Mouse (Mus musculus) layer of hippocampus, adult 2 months (tissue): Measurements from ENCODE around the gene Slc32a1. TPM values are rescaled to one million over a fixed set of nuclear protein-coding genes. Genes with fewer than 3 reads are reported as not detected.

Source experiments
- DNase-seq, 2 experiments: peaks; one replicate each; pipeline ENCODE4 v3.0.0; 2022; ENCODE audit warnings: low spot score in 2 of 2
- H3K27ac ChIP-seq: fragments of 200-600 bp; 2 replicates; pipeline ENCODE4 v1.8.1; 2022
- H3K4me3 ChIP-seq: fragments of 200-600 bp; 2 replicates; pipeline ENCODE4 v1.8.1; 2022; ENCODE audit warnings: mild to moderate bottlenecking
- CTCF ChIP-seq: fragments of 200-600 bp; conservative IDR thresholded peaks from 2 replicates; pipeline ENCODE4 v1.8.1; 2022; ENCODE audit warnings: antibody characterized with exemption, mild to moderate bottlenecking, moderate library complexity
- total RNA-seq, 2 experiments: library from RNA; stranded (reverse); gene quantifications; 2 replicates each; pipeline ENCODE4 v1.2.3; 2021

Slc32a1 gene
- total RNA-seq, 2 experiments from 2014 or later = 63.9 to 65.4 TPM

DNA sequence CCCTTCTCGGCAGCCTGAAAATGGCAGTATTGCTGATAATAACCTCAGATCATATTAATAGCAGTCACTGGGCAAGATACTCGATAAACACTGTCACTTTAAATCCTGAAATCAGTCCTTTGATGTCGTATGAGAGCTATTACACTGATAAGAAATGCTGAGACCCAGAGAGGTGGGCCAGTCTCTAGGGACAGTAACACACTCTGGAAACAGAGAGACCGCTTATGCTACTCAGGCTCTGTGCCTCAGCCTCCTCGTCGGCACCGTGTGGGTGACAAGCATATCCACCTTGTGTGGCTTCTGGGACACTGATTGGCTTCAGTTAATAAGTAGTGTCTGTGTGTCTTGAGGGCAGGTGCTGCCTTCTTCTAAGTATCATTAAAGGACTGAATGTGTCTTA is 15.0 kb upstream of the Slc32a1 start:
- no peak for TF ChIP-seq CTCF
- H3K27ac ChIP-seq = no peak overlapping the region
- DNase-seq = no peak
- H3K4me3 ChIP-seq = no peak overlapping the region

DNA sequence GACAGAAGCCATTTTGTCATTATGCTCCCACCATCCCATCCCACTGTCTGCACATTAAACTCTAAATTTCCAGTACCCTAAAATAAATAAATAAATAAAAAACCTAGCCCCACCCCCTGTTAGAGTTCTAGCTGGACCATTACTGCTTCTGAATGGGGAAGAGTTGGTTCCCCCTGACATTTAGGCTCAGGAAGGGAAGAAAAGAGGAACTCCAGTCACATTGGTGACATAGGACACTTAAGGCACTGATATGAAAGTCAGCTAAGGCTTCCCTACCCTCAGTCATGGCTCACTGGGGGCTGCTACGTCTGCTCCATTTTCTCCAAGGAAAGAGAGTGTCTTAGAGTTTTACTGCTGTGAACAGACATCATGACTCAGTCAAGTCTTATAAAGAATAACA is 13.8 kb upstream of the Slc32a1 start:
- no peak for TF ChIP-seq CTCF
- DNase-seq = no peak
- Histone ChIP-seq H3K4me3 (no peak overlapping the region), H3K27ac (no peak overlapping the region)

DNA sequence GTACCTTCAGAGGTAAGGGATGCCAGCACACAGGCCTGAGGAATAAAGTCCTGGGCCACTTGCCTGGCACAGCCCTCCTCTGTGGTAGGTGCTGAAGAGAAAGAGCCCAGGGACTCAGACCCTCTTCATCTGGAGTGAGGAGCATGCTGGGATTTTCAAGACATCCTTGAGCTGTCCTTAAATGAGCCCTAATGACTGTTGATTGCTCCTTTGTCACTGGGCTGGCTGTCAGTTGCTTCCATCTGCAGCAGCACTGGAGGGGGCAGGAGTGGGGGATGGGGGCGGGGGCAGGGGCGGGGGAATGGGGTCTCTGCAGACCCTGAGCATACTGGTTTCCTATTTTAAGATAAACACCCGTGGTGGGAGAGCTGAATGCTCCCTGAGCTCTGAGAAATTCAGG is 10.1 kb upstream of the Slc32a1 start:
- Histone ChIP-seq H3K27ac (no peak overlapping the region), H3K4me3 (no peak overlapping the region)
- no peak for DNase-seq
- TF ChIP-seq CTCF = no peak

DNA sequence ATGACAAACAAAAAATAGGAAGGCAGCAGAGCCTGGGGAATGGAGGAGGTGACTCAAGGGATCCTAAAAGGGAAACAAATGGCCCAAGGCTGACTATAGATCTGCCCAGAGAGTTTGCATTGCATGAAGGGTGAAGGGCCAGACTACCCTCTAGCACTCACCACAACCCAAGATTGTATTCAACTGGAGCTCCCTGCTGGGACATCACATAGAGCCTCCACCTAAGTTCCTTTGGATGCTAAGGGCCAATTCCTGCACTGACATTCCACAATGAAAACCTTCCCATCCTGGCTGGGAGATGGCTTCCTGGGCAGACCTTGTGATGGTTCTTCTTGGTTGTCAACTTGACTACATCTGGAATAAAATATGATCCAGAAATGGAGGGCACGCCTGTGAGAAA is 9.2 kb upstream of the Slc32a1 start:
- no peak overlapping the region for H3K4me3 ChIP-seq
- DNase-seq = no peak
- no peak overlapping the region for H3K27ac ChIP-seq
- no peak for TF ChIP-seq CTCF

DNA sequence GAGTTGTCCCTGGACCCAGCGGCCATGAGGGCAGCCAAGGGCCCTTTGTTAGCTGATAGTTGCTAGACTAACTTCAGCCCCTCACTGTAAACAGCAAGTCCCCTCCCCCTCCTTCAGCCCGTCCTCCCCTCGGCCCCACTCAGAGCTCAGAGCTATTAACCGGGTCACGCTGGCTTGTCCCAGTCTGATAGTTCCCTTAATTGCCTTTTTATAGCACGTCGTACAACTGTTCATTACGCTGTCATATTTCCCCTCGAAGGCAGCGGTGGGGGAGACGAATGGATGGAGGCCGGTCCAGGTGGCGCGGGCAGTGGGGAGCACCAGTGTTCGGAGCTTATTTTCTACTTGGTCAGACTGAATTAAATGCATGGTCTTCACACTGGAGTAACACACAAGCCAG is 7.9 kb upstream of the Slc32a1 start:
- Histone ChIP-seq H3K4me3 (no peak overlapping the region), H3K27ac (no peak overlapping the region)
- no peak for DNase-seq
- no peak for TF ChIP-seq CTCF

DNA sequence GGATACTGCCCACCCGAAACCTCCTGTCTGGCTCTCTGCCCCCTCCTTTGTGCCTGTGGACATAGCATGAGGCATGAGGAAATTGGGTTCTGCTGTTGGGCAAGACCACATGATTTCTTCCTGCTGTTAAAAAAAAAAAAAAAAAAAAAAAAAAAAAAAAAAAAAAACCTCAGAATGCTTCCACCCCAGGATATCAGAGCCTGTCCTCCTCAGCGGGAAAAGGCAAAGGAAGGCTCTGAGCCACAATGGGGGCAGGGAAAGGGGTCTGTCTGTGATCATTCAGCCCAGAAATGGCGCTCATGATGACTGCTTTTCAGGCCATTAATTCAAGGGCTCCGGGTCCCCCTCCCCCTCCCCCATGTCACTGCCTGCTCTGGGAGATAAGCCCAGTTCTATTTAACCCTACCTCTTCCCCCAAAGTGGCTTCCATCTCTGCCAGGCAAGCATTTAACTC is 4.0 kb upstream of the Slc32a1 start:
- no peak for DNase-seq
- Histone ChIP-seq H3K4me3 (no peak overlapping the region), H3K27ac (no peak overlapping the region)
- no peak for TF ChIP-seq CTCF

DNA sequence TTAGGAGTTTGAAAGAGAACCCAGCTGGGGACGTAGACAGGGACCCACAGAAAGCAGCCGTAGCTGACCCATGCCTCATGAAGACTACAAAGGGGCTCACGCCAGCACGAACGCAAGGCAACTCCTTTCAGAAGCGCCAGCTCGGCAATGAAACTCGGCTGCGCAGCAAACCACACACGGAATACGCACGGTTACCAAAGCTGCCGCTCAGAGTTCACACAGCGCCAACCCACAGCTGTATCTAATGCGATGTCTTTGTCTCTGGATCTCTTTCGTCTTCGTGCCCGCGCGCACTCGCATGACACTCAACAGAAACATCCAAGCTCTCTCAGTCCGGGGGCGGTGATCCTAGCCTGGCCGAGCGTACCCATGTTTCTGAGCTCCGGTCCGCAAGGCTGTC is 886 bp upstream of the Slc32a1 start:
- Histone ChIP-seq H3K27ac (no peak overlapping the region), H3K4me3 (peak overlapping the region; percentile 15; the same call in 1 of the 2 replicates)
- no peak for TF ChIP-seq CTCF
- no peak for DNase-seq

DNA sequence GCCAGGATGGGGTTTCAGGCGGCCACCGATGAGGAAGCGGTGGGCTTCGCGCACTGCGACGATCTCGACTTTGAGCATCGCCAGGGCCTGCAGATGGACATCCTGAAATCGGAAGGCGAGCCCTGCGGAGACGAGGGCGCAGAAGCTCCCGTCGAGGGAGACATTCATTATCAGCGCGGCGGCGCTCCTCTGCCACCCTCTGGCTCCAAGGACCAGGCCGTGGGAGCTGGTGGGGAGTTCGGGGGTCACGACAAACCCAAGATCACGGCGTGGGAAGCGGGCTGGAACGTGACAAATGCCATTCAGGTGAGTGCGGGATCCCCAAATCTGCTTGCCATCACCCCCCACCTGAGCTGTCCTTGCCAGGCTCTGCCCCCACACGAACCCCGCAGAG is 756 bp downstream of the Slc32a1 start:
- TF ChIP-seq CTCF = no peak
- Histone ChIP-seq H3K4me3 (peak overlapping the region; percentile 29; the same call in 1 of the 2 replicates), H3K27ac (peak overlapping the region; percentile 20; the same call in 1 of the 2 replicates)
- no peak for DNase-seq

- no peak for TF ChIP-seq CTCF
- Histone ChIP-seq H3K27ac (no peak overlapping the region), H3K4me3 (peak overlapping the region; percentile 3; the same call in 1 of the 2 replicates)
- no peak for DNase-seq
Measured at GRCm38 (mm10) chr2:158611726-158612670, 1.4 kb downstream of the Slc32a1 start.

DNA sequence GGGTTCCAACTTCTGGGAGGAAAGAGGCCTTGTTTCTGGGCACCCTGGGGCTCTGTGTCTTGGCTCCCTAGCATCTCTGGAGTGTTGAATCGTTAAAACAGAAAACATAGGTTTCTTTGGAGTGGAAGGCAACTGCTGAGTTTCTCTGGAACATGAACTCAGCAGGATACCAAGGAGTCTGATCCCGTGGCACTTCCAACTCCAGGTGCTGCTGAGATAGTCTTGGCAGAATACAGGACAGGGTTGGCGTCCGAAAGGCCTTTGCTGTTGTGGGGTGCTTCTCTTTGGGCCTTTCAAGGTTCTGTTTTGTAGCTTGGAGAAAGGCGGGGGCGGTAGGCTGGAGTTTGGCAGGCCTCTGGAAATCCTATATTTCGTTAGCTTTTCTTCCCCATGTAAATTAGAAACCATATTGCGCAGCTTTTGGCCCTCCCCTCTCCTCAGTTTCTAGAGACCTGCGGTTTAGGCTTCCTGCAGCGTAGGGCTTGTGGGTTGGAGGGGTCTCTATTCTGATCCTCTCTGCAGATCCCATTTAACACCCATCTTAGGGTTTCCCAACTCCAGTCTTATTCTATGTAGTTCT is 2.2 kb downstream of the Slc32a1 start:
- no peak for TF ChIP-seq CTCF
- DNase-seq = no peak
- Histone ChIP-seq H3K27ac (no peak overlapping the region), H3K4me3 (peak overlapping the region; percentile 3; the same call in 1 of the 2 replicates)

DNA sequence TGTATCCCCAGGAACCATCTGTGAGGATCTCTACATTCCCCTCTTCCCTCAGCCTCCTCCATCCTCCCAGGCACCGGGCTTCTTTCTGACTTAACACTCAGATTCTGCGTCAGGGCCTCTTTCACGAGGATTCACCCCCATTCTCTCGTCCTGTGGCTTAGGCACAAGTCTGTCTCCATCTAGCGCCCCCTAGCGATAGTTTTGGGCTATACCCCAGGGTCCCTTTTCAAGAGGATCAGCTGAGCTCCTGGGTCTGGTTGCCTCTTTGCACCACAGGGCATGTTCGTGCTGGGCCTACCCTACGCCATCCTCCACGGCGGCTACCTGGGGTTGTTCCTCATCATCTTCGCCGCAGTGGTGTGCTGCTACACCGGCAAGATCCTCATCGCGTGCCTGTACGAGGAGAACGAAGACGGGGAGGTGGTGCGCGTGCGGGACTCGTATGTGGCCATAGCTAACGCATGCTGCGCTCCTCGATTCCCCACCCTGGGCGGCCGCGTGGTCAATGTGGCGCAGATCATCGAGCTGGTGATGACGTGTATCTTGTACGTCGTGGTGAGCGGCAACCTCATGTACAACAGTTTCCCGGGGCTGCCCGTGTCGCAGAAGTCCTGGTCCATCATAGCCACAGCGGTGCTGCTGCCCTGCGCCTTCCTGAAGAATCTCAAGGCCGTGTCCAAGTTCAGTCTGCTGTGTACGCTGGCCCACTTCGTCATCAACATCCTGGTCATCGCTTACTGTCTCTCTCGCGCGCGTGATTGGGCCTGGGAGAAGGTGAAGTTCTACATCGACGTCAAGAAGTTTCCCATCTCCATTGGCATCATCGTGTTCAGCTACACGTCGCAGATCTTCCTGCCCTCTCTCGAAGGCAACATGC is 3.2 kb downstream of the Slc32a1 start:
- TF ChIP-seq CTCF = peak; percentile 74
- Histone ChIP-seq H3K27ac (no peak overlapping the region), H3K4me3 (no peak overlapping the region)
- peak; percentile 48 to 68 for DNase-seq

GRCm38 (mm10) chr2:158614418-158614955 is 3.9 kb downstream of the Slc32a1 start:
- no peak for TF ChIP-seq CTCF
- no peak overlapping the region for H3K27ac ChIP-seq
- DNase-seq = no peak
- no peak overlapping the region for H3K4me3 ChIP-seq
